Mouse (Mus musculus) liver, adult 2 months (tissue): ENCODE results near the gene Bmpr1a. TPM values are rescaled to one million over a fixed set of nuclear protein-coding genes. Genes with fewer than 3 reads are reported as not detected.
A peak's percentile ranks its signal among the peaks of the same experiment; 100 is the strongest.
"Not testable (repeated sequence)": the region's sequence is repeated elsewhere in the genome, so short reads cannot be mapped to it uniquely, and the experiment has no call there.

Experiments
- DNase-seq: peaks from one replicate; pipeline ENCODE4 v3.0.0-alpha.2; 2011; ENCODE audit warnings: low read depth, low spot score; ENCODE audit errors: extremely low read depth
- H3K27ac ChIP-seq: fragments of 200-500 bp; replicated peaks from 2 replicates; pipeline ENCODE4 v1.5.1; 2012; ENCODE audit warnings: low read depth, mild to moderate bottlenecking, control low read depth, inconsistent platforms, low read length; ENCODE audit not compliant: insufficient read depth
- H3K27me3 ChIP-seq: fragments of 200-500 bp; 2 replicates; pipeline ENCODE4 v1.6.1; 2012; ENCODE audit warnings: mild to moderate bottlenecking, moderate library complexity, low read length, inconsistent platforms; ENCODE audit not compliant: control insufficient read depth, insufficient read depth
- H3K36me3 ChIP-seq: fragments of 200-500 bp; 2 replicates; pipeline ENCODE4 v1.6.1; 2012; ENCODE audit warnings: low read length, inconsistent platforms; ENCODE audit not compliant: control insufficient read depth, insufficient read depth
- H3K4me1 ChIP-seq: fragments of 200-500 bp; 2 replicates; pipeline ENCODE4 v1.6.1; 2011; ENCODE audit warnings: low read length; ENCODE audit not compliant: control insufficient read depth, insufficient read depth
- H3K4me3 ChIP-seq: fragments of 200-500 bp; 2 replicates; pipeline ENCODE4 v1.5.1; 2011; ENCODE audit warnings: low read depth, mild to moderate bottlenecking, control low read depth, low read length, moderate library complexity; ENCODE audit not compliant: insufficient read depth
- H3K79me2 ChIP-seq: fragments of 200-500 bp; 2 replicates; pipeline ENCODE4 v1.6.1; 2012; ENCODE audit warnings: inconsistent platforms, mild to moderate bottlenecking, low read length, moderate library complexity; ENCODE audit not compliant: control insufficient read depth, insufficient read depth
- H3K9ac ChIP-seq: fragments of 200-500 bp; 2 replicates; pipeline ENCODE4 v1.6.1; 2012; ENCODE audit warnings: low read depth, mild to moderate bottlenecking, control low read depth, inconsistent platforms, low read length
- CTCF ChIP-seq: fragments of 200-500 bp; IDR thresholded peaks from 2 replicates; pipeline ENCODE4 v1.5.1; 2011; ENCODE audit warnings: low read depth, low read length, control low read depth
- POLR2A ChIP-seq: fragments of 200-500 bp; IDR thresholded peaks from 2 replicates; pipeline ENCODE4 v1.6.1; 2011; ENCODE audit warnings: low read length, control low read depth; ENCODE audit not compliant: insufficient read depth; ENCODE audit errors: extremely low read depth
- WGBS: fragments of 180-500 bp; shearing (Covaris S2); methylation state at CpG from one replicate; pipeline ENCODE4 v1.1.7; 2018; 5-methylcytosine and 5-hydroxymethylcytosine counted together
- polyA plus RNA-seq: library from polyadenylated mRNA; depleted of rRNA; stranded (reverse); fragments of >200 nt; gene quantifications from 2 replicates; pipeline ENCODE4 v1.2.3, GENCODE M21; 2012
- total RNA-seq: library from RNA; depleted of rRNA; stranded (reverse); fragments of >200 nt; gene quantifications from 2 replicates; pipeline ENCODE4 v1.2.3, GENCODE M21; 2014

Gene Bmpr1a
- total and polyA plus RNA-seq, 2 experiments: 4.5 to 20.4 TPM

DNA sequence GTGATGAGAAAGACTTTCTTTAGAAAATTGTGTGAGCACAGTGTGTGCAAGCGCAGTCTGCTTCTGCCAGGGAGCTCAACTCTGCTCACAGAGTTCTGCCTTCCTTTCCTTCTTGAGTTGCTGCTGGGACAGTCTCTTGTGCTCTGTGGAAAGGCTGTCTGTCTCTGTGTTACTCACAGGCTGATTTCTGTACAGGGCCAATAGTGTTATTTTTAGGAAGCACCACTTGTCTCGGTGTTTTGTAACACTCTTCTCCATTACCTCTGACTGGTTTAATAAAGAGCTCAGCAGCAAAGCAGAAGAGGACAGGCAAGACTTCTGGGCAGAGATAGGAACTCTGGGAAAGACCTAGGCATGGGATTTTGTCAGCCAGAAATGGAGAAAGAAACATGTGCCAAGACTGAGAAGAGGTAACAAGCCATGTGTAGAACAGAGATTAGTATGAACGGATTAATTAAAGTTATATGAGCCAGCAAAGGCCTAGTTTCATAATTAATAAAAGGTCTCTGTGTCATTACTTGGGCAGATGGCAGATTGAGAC, 62.5 kb downstream of the Bmpr1a start:
- 86% methylated on average over 3 of the region's 3 CpGs for WGBS
- no peak for TF ChIP-seq CTCF
- no peak for TF ChIP-seq POLR2A
- H3K27ac ChIP-seq: no peak overlapping the region

DNA sequence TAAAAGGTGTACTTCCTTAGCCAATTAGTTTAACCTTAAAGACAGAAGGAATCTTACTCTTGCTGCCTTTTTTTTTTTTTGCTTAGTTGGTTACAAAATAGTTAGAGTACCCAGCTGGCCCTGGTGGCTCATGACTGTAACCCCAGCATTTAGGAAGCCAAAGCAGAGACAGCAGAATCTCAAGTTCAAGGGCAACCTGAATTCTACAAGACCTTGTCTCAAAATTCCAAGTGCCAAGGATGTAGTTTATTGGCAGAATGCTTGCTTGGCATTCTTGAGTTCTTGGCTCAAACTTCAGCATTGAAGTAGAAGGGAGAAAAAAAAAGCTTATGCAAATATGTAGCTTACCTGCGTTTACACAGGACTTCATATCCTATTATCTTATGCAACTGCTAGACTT, 74.1 kb downstream of the Bmpr1a start:
- peaks cover 30% of the 10 kb centered on the region for H3K36me3 ChIP-seq
- H3K27me3 ChIP-seq: no peaks in the 10 kb centered on the region
- no peak overlapping the region for H3K9ac ChIP-seq
- WGBS: 50% methylated on average over 1 of the region's 1 CpGs
- H3K27ac ChIP-seq: no peak overlapping the region
- no peak overlapping the region for H3K4me3 ChIP-seq
- H3K79me2 ChIP-seq: 0 out of 2 replicates have a peak, but pooled peaks cover 3% of the 10 kb centered on the region
- no peak for TF ChIP-seq POLR2A
- no peak for DNase-seq
- no peaks in the 10 kb centered on the region for H3K4me1 ChIP-seq

More for the DNA sequence above, 62.5 kb downstream of the Bmpr1a start:
- Histone ChIP-seq H3K27me3 (no peaks in the 10 kb centered on the region), H3K79me2 (no peaks in the 10 kb centered on the region; the same call in 1 of the 2 replicates), H3K4me1 (no peaks in the 10 kb centered on the region), H3K9ac (no peak overlapping the region), H3K4me3 (no peak overlapping the region), H3K36me3 (peaks cover 24% of the 10 kb centered on the region)
- no peak for DNase-seq

DNA sequence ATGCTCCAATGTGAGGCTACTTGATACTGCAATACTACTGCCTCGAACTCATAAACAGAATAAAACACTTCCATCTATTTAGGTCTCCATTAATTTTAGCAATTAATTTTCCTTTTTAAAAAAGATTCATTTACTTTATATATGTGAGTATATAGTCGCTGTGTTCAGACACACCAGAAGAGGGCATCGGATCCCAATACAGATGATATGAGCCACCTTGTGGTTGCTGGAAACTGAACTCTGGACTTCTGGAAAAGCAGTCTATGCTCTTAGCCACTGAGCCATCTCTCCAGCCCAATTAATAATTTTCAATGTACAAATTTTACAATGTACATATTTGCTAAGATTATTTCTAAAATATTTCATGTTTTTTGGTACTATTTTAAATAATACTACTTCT, 74.9 kb downstream of the Bmpr1a start:
- Histone ChIP-seq H3K79me2 (0 out of 2 replicates have a peak, but pooled peaks cover 3% of the 10 kb centered on the region), H3K36me3 (peaks cover 35% of the 10 kb centered on the region), H3K27ac (no peak overlapping the region), H3K9ac (no peak overlapping the region), H3K4me1 (no peaks in the 10 kb centered on the region), H3K27me3 (no peaks in the 10 kb centered on the region), H3K4me3 (no peak overlapping the region)
- peak; percentile 17 for DNase-seq
- 91% methylated on average over 3 of the region's 3 CpGs for WGBS
- TF ChIP-seq POLR2A: no peak
- no peak; the same call in 1 of the 2 replicates for TF ChIP-seq CTCF

DNA sequence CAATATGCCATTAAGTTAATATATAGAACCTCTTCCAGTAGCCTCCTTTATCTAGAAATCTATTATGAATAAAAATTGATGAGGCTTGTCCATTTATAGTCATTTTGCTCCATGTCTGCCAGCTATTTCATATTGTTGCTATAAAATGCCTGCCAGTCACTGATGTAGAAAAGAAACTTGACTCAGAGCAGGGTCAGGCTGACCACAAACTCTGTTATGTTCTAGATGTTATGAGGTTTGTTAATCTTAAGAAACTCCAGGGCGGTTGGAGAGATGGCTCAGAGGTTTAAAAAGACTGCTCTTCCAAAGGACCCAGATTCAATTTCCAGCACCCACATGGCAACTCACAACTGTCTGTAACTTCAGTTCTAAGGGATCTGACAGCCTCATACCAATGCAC, 82.1 kb downstream of the Bmpr1a start:
- H3K79me2 ChIP-seq: 0 out of 2 replicates have a peak, but pooled peaks cover 3% of the 10 kb centered on the region
- TF ChIP-seq CTCF (no peak), POLR2A (no peak)
- H3K4me1 ChIP-seq: no peaks in the 10 kb centered on the region
- no peak overlapping the region for H3K4me3 ChIP-seq
- H3K36me3 ChIP-seq: peaks cover 47% of the 10 kb centered on the region
- H3K27me3 ChIP-seq: no peaks in the 10 kb centered on the region
- 86% methylated on average over 1 of the region's 1 CpGs for WGBS
- DNase-seq: no peak
- H3K27ac ChIP-seq: no peak overlapping the region
- H3K9ac ChIP-seq: no peak overlapping the region

DNA sequence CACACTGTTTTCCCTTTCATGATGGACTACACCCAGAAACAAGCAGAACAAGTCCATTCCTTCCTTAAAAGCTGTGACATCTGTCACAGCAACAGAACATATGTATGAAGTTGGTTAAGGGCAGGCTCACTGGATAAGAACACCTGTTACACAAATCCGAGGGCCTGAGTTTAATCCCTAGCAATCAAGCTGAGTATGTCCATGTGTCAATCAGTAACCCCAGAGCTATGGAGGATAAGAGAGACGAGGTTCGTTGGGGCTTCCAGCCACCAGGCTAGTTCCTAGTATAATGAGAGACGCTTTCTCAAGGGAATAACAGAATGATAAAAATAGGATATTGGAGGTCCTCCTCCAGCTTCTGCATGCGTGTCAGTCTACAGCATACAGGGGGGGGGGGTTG, 85.6 kb downstream of the Bmpr1a start:
- WGBS: 92% methylated on average over 5 of the region's 5 CpGs
- no peak overlapping the region for H3K27ac ChIP-seq
- H3K4me1 ChIP-seq: no peaks in the 10 kb centered on the region
- no peak for TF ChIP-seq POLR2A
- no peak overlapping the region for H3K9ac ChIP-seq
- no peak overlapping the region for H3K4me3 ChIP-seq
- H3K79me2 ChIP-seq: no peaks in the 10 kb centered on the region
- no peaks in the 10 kb centered on the region for H3K27me3 ChIP-seq
- H3K36me3 ChIP-seq: peaks cover 45% of the 10 kb centered on the region
- no peak for DNase-seq

DNA sequence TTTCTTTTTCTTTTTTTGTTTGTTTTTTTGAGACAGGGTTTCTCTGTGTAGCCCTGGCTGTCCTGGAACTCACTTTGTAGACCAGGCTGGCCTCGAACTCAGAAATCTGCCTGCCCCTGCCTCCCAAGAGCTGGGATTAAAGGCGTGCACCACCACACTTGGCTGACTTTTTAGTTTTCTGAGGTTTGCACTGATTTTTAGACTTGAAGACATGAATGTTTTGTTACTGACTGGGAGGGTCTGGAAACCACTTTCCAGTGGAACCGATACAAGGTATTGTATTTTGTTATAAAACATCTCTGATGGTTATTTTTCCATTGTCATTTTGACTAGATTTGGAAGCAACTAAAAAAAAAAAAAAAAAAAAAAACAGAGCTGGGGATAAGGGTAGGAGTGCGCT, 86.2 kb downstream of the Bmpr1a start:
- not testable (repeated sequence) for H3K79me2 ChIP-seq, H3K9ac ChIP-seq, H3K27ac ChIP-seq, H3K4me1 ChIP-seq, H3K4me3 ChIP-seq, DNase-seq, H3K27me3 ChIP-seq
- peaks cover 42% of the 10 kb centered on the region for H3K36me3 ChIP-seq
- WGBS: 98% methylated on average over 4 of the region's 4 CpGs
